Mouse (Mus musculus): ENCODE measurements around the gene Mesd. TPM values are rescaled to one million over a fixed set of nuclear protein-coding genes. Genes with fewer than 3 reads are reported as not detected.

The Mesd gene
- polyA plus RNA-seq (2011; ENCODE audit: insufficient read depth, insufficient read length, low replicate concordance, missing spikeins) = 17.4 and 32.0 TPM in 2 replicates

DNA sequence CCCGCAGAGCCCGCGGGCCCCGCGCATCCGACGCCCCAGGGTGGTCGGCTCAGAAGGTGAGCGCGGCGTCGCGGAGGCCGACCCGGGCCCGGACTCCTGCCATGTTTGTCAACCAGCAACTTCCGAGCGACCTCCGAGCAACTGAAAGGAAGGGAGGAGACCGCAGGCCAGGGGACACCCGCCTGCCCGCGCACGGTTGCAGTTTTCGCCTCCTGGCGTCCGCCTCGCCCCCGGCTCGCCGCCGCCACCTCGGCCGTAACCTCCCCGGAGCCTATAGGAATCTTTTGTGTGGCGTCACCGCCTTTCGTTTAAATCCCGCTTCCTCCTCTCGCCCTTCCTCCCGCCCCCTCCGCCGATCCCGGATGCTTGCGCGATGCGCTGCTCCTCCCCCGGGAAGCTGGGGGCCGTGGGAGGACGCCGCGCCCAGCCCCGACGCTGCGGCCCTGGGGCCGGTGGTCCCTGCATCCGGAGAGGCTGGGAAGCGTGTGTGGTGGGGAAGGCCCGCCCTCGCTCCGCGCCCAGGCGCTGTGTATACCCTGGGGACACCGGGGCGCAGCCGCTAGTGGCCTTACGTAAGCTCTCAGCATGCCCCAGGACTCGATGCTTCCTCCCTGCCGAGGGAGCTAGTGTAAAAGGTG lies at the start of gene Mesd, which contains the start of gene Tlnrd1:
TSS of gene Mesd (plus strand) at position 446 of the 638 bp plus-strand sequence.
TSS of gene Tlnrd1 (minus strand) at position 285 of the 638 bp plus-strand sequence.
- WGBS = under 1% methylated on average over 66 of the region's 69 CpGs
- Histone ChIP-seq H3K27ac (ENCODE audit: control insufficient read depth, insufficient read depth, low read depth, low read length, poor library complexity) (peak within 1 kb of the TSS; percentile 96), H3K4me3 (replicated peaks; ENCODE audit: control insufficient read depth, low read depth, low read length) (peak within 1 kb of the TSS; percentile 64), H3K4me1 (ENCODE audit: control insufficient read depth, insufficient read depth, low read length) (peaks cover 5% of the 10 kb centered on the region)
- TF ChIP-seq CTCF (IDR thresholded peaks at IDR 0.05; ENCODE audit: control insufficient read depth, insufficient read depth, low read length) = no peak
- peak; percentile 76; the same call in 1 of the 2 replicates for TF ChIP-seq POLR2A (IDR thresholded peaks at IDR 0.05; ENCODE audit: borderline replicate concordance, control insufficient read depth, low read depth, low read length)

DNA sequence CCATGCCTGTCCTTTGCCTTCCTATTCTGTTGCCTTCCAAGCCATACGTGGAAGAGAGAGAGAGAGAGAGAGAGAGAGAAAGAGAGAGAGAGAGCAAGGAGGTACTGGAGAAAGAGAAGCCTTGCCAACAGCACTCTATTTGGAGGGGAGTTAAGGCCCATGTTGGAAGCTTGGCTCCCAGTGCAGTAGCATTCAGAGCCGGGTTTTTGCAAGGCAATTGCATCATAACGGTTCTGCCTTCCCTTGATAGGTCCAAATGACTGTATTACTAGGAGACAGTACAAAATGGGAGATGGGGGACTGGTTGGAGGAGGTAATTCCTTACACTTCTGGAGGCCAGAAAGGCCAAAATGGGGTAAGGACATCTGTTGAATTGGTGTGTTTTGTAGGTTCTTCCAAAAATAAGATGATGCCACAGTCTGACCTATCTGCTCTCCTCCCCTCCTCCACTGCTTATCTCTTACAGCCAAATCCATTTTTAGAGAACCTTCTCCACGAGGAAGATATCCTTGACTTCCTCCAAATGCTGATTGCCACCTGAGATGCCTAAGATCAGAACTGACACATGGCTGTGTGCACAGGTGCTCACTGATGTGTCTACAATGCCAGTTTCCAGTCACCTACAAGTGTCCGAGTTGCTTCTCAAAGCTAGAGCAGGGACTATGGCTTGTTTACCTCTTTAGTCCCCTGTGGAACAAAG lies 45.6 kb upstream of the Mesd start:
- H3K4me1 ChIP-seq (ENCODE audit: control insufficient read depth, insufficient read depth, low read length) = no peaks in the 10 kb centered on the region; the same call in 1 of the 2 replicates
- WGBS = 53% methylated on average over 5 of the region's 5 CpGs
- no peak overlapping the region for H3K27ac ChIP-seq (ENCODE audit: control insufficient read depth, insufficient read depth, low read depth, low read length, poor library complexity)
- TF ChIP-seq CTCF (IDR thresholded peaks at IDR 0.05; ENCODE audit: control insufficient read depth, insufficient read depth, low read length) = no peak
- TF ChIP-seq POLR2A (IDR thresholded peaks at IDR 0.05; ENCODE audit: borderline replicate concordance, control insufficient read depth, low read depth, low read length) = no peak
- no peak overlapping the region for H3K4me3 ChIP-seq (replicated peaks; ENCODE audit: control insufficient read depth, low read depth, low read length)

DNA sequence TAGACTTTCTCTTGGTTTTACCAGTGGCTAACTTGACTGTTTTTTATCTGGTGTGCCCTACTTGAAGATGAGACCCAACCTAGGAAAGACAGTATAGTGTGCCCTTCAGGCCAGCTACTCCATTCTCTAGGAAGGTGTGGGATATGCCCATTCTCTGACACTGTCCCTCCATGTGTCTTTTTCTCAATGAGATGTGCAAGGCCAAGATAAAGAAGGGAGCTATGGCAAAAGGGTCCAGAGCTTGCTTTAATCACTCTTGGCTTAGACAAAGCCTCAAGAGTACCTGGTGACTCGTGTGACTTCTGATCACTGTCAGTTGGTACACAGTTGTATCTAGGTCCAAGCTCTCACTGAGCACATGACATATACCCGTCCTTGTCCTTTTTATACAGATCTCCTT lies 44.2 kb upstream of the Mesd start:
- no peaks in the 10 kb centered on the region for H3K4me1 ChIP-seq (ENCODE audit: control insufficient read depth, insufficient read depth, low read length)
- 67% methylated on average over 2 of the region's 2 CpGs for WGBS
- TF ChIP-seq POLR2A (IDR thresholded peaks at IDR 0.05; ENCODE audit: borderline replicate concordance, control insufficient read depth, low read depth, low read length) = no peak
- no peak for TF ChIP-seq CTCF (IDR thresholded peaks at IDR 0.05; ENCODE audit: control insufficient read depth, insufficient read depth, low read length)
- H3K4me3 ChIP-seq (replicated peaks; ENCODE audit: control insufficient read depth, low read depth, low read length) = no peak overlapping the region
- no peak overlapping the region for H3K27ac ChIP-seq (ENCODE audit: control insufficient read depth, insufficient read depth, low read depth, low read length, poor library complexity)

- no peak overlapping the region for H3K27ac ChIP-seq (ENCODE audit: control insufficient read depth, insufficient read depth, low read depth, low read length, poor library complexity)
- H3K4me1 ChIP-seq (ENCODE audit: control insufficient read depth, insufficient read depth, low read length) = no peaks in the 10 kb centered on the region
- 39% methylated on average over 6 of the region's 6 CpGs for WGBS
- TF ChIP-seq POLR2A (IDR thresholded peaks at IDR 0.05; ENCODE audit: borderline replicate concordance, control insufficient read depth, low read depth, low read length) = no peak
- no peak for TF ChIP-seq CTCF (IDR thresholded peaks at IDR 0.05; ENCODE audit: control insufficient read depth, insufficient read depth, low read length)
- no peak overlapping the region for H3K4me3 ChIP-seq (replicated peaks; ENCODE audit: control insufficient read depth, low read depth, low read length)
Observed at GRCm38 (mm10) chr7:83842486-83843259, 41.6 kb upstream of the Mesd start.

- Histone ChIP-seq H3K27ac (ENCODE audit: control insufficient read depth, insufficient read depth, low read depth, low read length, poor library complexity) (no peak overlapping the region), H3K4me3 (replicated peaks; ENCODE audit: control insufficient read depth, low read depth, low read length) (no peak overlapping the region), H3K4me1 (ENCODE audit: control insufficient read depth, insufficient read depth, low read length) (no peaks in the 10 kb centered on the region; the same call in 1 of the 2 replicates)
- WGBS = 86% methylated on average over 3 of the region's 3 CpGs
- no peak for TF ChIP-seq CTCF (IDR thresholded peaks at IDR 0.05; ENCODE audit: control insufficient read depth, insufficient read depth, low read length)
- no peak for TF ChIP-seq POLR2A (IDR thresholded peaks at IDR 0.05; ENCODE audit: borderline replicate concordance, control insufficient read depth, low read depth, low read length)
Observed at GRCm38 (mm10) chr7:83844807-83845206, 39.5 kb upstream of the Mesd start.

GRCm38 (mm10) chr7:83847187-83848075 lies 36.8 kb upstream of the Mesd start:
- 43% methylated on average over 5 of the region's 5 CpGs for WGBS
- no peaks in the 10 kb centered on the region; the same call in 1 of the 2 replicates for H3K4me1 ChIP-seq (ENCODE audit: control insufficient read depth, insufficient read depth, low read length)
- no peak for TF ChIP-seq POLR2A (IDR thresholded peaks at IDR 0.05; ENCODE audit: borderline replicate concordance, control insufficient read depth, low read depth, low read length)
- no peak for TF ChIP-seq CTCF (IDR thresholded peaks at IDR 0.05; ENCODE audit: control insufficient read depth, insufficient read depth, low read length)
- no peak overlapping the region for H3K4me3 ChIP-seq (replicated peaks; ENCODE audit: control insufficient read depth, low read depth, low read length)
- no peak overlapping the region for H3K27ac ChIP-seq (ENCODE audit: control insufficient read depth, insufficient read depth, low read depth, low read length, poor library complexity)

DNA sequence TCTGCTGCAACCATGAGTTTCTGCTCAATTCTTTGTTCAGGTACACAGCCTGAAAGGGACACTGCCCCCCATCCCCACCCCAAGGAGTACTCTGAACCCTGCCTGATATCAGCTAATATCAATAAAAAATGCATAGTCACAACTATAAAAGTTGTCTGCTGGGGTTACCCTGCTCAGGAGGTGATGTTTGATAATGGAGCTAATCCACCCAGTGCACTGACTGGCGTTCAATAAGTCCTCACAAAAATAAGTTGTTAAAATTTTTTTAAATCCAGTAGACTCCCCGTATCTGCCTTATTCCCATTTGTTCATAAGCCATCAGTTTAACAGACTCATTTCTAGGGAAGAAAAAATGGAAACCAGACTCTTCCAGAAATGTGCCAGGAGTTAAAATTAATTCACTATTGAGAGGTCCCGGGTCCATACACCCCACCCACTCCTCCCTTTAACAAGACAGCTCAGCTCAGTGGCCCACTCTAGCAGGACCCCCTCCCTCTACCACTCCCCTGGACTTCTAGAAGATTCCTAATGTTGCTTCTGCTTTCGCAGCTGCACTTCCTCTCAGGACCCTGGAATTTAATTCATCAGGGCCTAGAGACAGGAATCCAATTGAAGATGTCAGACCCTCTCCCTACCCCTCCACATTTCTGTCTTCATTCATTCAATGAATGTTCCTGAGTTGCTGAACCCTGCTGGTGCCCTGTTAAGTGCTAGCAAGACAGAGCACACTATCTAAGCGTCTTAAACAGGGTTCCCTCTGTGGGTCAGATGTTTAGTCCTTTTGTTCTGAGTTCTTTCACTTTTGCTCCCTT lies 32.5 kb upstream of the Mesd start:
- no peak overlapping the region for H3K4me3 ChIP-seq (replicated peaks; ENCODE audit: control insufficient read depth, low read depth, low read length)
- TF ChIP-seq POLR2A (IDR thresholded peaks at IDR 0.05; ENCODE audit: borderline replicate concordance, control insufficient read depth, low read depth, low read length) (no peak), CTCF (IDR thresholded peaks at IDR 0.05; ENCODE audit: control insufficient read depth, insufficient read depth, low read length) (no peak)

More for the DNA sequence above, 32.5 kb upstream of the Mesd start:
- WGBS = 76% methylated on average over 5 of the region's 5 CpGs
- H3K27ac ChIP-seq (ENCODE audit: control insufficient read depth, insufficient read depth, low read depth, low read length, poor library complexity) = no peak overlapping the region
- H3K4me1 ChIP-seq (ENCODE audit: control insufficient read depth, insufficient read depth, low read length) = no peaks in the 10 kb centered on the region; the same call in 1 of the 2 replicates
